Mouse (Mus musculus): ENCODE data around the gene Mtfr1l.

DNA sequence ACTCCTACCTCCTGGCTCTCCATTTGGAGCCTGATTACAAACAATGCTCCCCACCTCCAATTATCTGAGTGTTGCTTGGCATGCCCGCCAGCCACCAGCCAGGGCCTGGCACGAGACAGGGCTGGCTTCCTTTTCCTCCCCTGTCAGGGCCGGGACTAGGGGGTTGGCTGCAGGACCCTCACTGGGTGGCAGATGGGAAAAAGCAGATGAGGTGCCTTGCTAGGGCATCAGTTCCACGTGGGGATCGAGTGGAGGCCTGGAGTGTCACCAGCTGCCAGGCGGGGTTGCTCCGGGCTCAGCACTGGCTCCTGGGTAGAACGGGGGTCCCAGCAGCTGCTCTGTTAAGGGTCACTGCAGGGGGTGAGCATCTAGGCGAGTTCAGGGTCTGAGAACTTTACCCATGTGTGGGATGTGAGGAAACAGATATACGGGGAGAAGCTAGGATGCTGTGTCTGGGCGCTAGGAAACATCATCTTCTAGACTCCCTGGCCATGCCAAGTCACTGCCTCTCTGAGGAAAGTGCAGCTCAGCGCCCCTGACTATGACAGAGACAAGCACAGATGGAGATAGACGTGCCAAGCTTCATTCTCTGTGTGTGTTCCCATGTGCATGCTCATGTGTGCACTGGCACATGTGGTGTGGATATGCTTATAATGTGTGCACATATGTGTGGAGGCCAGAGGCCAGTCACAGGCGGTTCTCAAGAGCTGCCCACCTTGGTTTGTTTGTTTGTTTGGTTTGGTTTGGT is 35.7 kb upstream of the Mtfr1l start:
- TF ChIP-seq CTCF (IDR thresholded peaks at IDR 0.05; ENCODE audit: borderline replicate concordance, insufficient read depth, low read length) (no peak), POLR2A (IDR thresholded peaks at IDR 0.05; ENCODE audit: low read depth, low read length) (no peak)

Data from embryonic fibroblast, embryonic 13.5 days (primary cell).